Mouse (Mus musculus) brain, embryonic 14.5 days (tissue): ENCODE data around the gene Btn2a2.

Source experiments
- CTCF ChIP-seq: fragments of 200-500 bp; IDR thresholded peaks from 2 replicates; pipeline ENCODE4 v1.5.1; 2012; ENCODE audit warnings: inconsistent platforms, mild to moderate bottlenecking, moderate library complexity, borderline replicate concordance; ENCODE audit not compliant: insufficient read depth, insufficient read length; ENCODE audit errors: extremely low read depth
- POLR2A ChIP-seq: fragments of 200-500 bp; IDR thresholded peaks from 2 replicates; pipeline ENCODE4 v1.6.1; 2012; ENCODE audit warnings: mild to moderate bottlenecking, inconsistent platforms, borderline replicate concordance; ENCODE audit not compliant: poor library complexity, insufficient read depth, insufficient read length, severe bottlenecking; ENCODE audit errors: extremely low read depth

DNA sequence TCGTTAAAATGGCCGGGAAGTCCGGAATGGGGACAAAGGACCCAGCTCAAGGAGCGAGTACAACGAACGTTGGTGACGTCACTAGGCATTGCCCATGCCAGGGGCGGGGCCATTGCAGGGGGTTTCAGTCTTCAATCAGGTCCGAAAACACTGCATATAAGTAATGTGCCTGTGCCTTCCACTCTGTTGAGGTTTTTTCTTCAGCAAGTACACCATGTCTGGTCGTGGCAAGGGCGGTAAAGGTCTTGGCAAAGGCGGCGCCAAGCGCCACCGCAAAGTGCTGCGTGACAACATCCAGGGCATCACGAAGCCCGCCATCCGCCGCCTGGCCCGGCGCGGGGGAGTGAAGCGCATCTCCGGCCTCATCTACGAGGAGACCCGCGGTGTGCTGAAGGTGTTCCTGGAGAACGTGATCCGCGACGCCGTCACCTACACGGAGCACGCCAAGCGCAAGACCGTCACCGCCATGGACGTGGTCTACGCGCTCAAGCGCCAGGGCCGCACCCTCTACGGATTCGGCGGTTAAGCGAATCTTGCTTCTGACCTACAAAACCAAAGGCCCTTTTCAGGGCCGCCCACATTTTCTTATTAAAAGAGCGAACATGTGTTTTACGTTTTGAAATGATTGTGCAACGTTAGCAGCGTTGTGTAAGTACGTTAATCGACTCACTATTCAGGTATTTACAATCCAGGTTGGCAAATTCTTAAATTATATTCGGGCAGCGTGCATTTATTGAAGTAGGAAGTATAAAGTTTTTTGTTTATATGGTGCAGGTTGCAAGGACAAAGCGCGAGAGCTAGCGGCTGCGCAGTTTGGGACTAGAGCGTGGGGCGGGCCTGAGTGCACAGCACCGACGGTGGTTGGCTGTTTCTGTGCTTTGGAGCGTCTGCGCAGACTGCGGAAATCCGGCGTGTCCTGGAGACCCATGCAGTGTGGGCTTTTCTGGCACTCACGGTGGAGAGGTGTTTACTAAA lies 42.5 kb upstream of the Btn2a2 start, which contains the start of gene Hist1h4h:
- peak; percentile 76; the same call in 1 of the 2 replicates for TF ChIP-seq POLR2A
- TF ChIP-seq CTCF: no peak
